Mouse (Mus musculus) liver, postnatal 0 days (tissue): Measurements from ENCODE around the gene Kitl. TPM values are rescaled to one million over a fixed set of nuclear protein-coding genes. Genes with fewer than 3 reads are reported as not detected.
A peak's percentile ranks its signal among the peaks of the same experiment; 100 is the strongest.

ENCODE experiments used
- ATAC-seq: fragments of 200-750 bp; cut with Nextera tagmentation; 2 replicates; pipeline ENCODE4 v1.8.0; 2017; ENCODE audit warnings: mild to moderate bottlenecking, moderate library complexity
- DNase-seq: peaks from one replicate; pipeline ENCODE4 v3.0.0-alpha.2; 2016
- H3K27ac ChIP-seq: fragments of 300-500 bp; sonication (generic); 2 replicates; pipeline ENCODE4 v1.5.1; 2014; ENCODE audit warnings: antibody characterized with exemption, moderate library complexity, mild to moderate bottlenecking, low read depth
- H3K27me3 ChIP-seq: fragments of 300-500 bp; sonication (generic); 2 replicates; pipeline ENCODE4 v1.6.1; 2014; ENCODE audit warnings: low read length, control low read depth, mixed read lengths; ENCODE audit not compliant: insufficient read depth
- H3K36me3 ChIP-seq: fragments of 300-500 bp; sonication (generic); replicated peaks from 2 replicates; pipeline ENCODE4 v1.6.1; 2014; ENCODE audit warnings: mild to moderate bottlenecking, control low read depth, low read length, moderate library complexity, mixed read lengths; ENCODE audit not compliant: insufficient read depth
- H3K4me1 ChIP-seq: fragments of 300-500 bp; sonication (generic); 2 replicates; pipeline ENCODE4 v1.6.1; 2014; ENCODE audit warnings: antibody characterized with exemption, mild to moderate bottlenecking, control low read depth; ENCODE audit not compliant: insufficient read depth
- H3K4me2 ChIP-seq: fragments of 300-500 bp; sonication (generic); 2 replicates; pipeline ENCODE4 v1.6.1; 2014; ENCODE audit warnings: low read depth, mild to moderate bottlenecking, low read length, moderate library complexity, mixed read lengths
- H3K4me3 ChIP-seq: fragments of 300-500 bp; sonication (generic); 2 replicates; pipeline ENCODE4 v1.5.1; 2014; ENCODE audit warnings: low read depth, low read length
- H3K9ac ChIP-seq: fragments of 300-500 bp; sonication (generic); replicated peaks from 2 replicates; pipeline ENCODE4 v1.6.1; 2014; ENCODE audit warnings: mild to moderate bottlenecking, moderate library complexity
- H3K9me3 ChIP-seq: fragments of 300-500 bp; sonication (generic); 2 replicates; pipeline ENCODE4 v1.6.1; 2016; ENCODE audit warnings: mild to moderate bottlenecking, control low read depth, low read length, mixed read lengths
- CTCF ChIP-seq: sonication (generic); IDR thresholded peaks from 2 replicates; pipeline ENCODE4 v1.5.1; 2016; ENCODE audit warnings: antibody characterized with exemption, low read depth
- EP300 ChIP-seq: IDR thresholded peaks from 2 replicates; pipeline ENCODE4 v1.6.1; 2016; ENCODE audit warnings: antibody characterized with exemption, low read depth, mild to moderate bottlenecking
- WGBS: fragments of 180-500 bp; shearing (Covaris S2); extraction: QIAGEN DNeasy Blood & Tissue Kit; methylation state at CpG from one replicate; pipeline ENCODE4 v1.1.7; 2014; ENCODE audit not compliant: insufficient replicate concordance; 5-methylcytosine and 5-hydroxymethylcytosine counted together
- polyA plus RNA-seq: library from polyadenylated mRNA; unstranded; fragments of >200 nt; fragmentation: Nextera tagmentation; extraction: Ambion mirVana; gene quantifications from 2 replicates; pipeline ENCODE4 v1.2.1, GENCODE M21; 2015

Gene Kitl
- polyA plus RNA-seq, 1 experiment from 2014 or later = 5.0 TPM

DNA sequence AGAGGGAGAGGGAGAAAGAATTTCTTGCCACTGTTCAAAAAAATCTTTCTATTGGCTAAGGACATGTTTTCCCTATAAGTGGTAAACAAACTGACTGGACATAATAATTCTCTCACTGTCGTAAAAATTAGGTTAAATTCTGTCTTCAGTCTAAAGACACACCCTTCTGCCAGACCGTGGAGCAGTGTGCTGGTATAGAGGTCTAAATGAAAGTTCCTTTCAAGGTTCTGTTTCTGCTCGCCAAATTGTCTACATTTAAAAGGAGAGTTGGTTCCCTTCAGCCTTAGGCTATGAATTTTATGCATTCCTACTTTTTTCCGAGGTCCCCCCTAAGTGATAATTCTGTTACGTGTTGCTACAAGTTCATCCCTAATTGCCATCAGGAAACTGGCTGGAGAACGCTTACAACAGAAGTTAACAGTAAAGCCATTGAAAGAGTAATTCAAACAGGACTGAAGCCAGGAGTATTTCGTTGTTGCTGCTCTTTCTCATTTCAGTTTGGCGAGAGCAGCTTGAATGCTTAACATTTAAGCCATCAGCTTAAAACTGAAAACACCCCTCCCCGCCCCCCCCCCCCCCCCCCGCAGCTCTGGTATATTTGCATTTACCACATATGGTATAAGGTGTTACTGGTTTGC is 35.8 kb downstream of the Kitl start:
- Histone ChIP-seq H3K9me3 (no peaks in the 10 kb centered on the region), H3K4me3 (no peak overlapping the region), H3K36me3 (no peaks in the 10 kb centered on the region), H3K27me3 (no peaks in the 10 kb centered on the region), H3K4me2 (no peak overlapping the region), H3K4me1 (no peaks in the 10 kb centered on the region), H3K27ac (no peak overlapping the region), H3K9ac (no peak overlapping the region)
- ATAC-seq = no peak
- WGBS = 55% methylated on average over 10 of the region's 10 CpGs
- TF ChIP-seq CTCF = no peak
- TF ChIP-seq EP300 = no peak
- DNase-seq = no peak

DNA sequence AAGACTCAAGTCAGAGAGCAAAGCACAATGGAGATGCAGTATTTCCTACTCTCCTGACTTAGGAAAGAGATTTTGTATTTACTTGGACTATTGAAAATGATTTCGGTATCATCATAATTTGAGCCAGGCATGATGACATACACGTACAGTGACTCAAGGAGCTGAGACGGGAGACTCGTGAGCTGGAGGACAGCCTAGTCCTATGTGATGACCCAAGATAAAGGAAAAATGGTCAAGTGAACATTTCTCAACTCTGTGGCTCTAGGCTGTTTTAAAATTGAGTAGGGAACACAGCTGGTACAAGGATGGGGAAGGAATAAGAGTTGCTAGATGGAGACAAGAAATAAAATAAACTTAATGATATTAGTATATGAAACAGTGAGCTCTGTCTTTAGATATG is 37.0 kb downstream of the Kitl start:
- ATAC-seq (no peak), DNase-seq (no peak)
- Histone ChIP-seq H3K27me3 (no peaks in the 10 kb centered on the region), H3K9me3 (no peaks in the 10 kb centered on the region), H3K36me3 (no peaks in the 10 kb centered on the region), H3K27ac (no peak overlapping the region), H3K9ac (no peak overlapping the region), H3K4me1 (no peaks in the 10 kb centered on the region), H3K4me3 (no peak overlapping the region), H3K4me2 (no peak overlapping the region)
- 81% methylated on average over 4 of the region's 4 CpGs for WGBS
- TF ChIP-seq CTCF = no peak
- no peak for TF ChIP-seq EP300

DNA sequence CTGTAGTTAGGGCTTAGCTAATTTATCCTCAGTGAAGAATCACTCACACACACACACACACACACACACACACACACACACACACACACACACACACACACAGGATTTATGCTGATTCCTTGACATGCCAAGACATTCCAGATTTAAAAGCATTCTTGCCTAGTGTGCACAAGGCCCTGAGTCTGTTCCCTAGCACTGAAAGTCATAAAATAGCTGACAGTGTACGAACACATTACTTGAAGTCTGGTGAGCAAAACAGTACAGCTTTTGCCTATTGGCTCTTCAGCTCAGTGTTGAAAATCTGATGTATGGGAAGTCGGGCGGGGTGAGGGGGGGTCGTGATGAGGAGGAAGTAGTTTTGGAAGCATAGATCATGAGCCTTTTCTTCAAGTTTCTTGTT is 37.5 kb downstream of the Kitl start:
- ATAC-seq = no peak
- Histone ChIP-seq H3K9ac (no peak overlapping the region), H3K4me1 (no peaks in the 10 kb centered on the region), H3K9me3 (no peaks in the 10 kb centered on the region), H3K27me3 (no peaks in the 10 kb centered on the region), H3K27ac (no peak overlapping the region), H3K4me2 (no peak overlapping the region), H3K4me3 (no peak overlapping the region), H3K36me3 (no peaks in the 10 kb centered on the region)
- TF ChIP-seq CTCF = no peak
- no peak for TF ChIP-seq EP300
- WGBS = 71% methylated on average over 4 of the region's 4 CpGs
- no peak for DNase-seq

DNA sequence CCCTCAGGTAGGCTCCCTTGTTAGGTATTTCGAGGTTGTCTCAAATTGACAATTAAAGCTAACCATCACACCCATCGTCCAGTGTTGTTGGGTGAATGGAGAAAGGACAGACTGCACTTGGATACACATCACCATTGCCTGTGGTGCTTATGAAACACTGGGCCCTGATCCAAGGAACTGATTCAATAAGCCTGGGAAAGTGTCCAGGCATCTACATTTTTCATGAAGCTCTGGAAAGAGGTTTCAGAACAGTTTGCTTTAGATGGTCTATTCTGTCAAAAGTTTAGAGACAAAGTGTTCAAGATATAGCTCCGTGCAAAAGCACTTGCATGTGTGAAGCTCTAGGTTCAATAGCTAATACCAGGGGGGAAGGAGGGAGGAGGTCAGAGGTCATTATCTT is 38.6 kb downstream of the Kitl start:
- Histone ChIP-seq H3K9me3 (no peaks in the 10 kb centered on the region), H3K4me2 (no peak overlapping the region), H3K9ac (no peak overlapping the region), H3K4me1 (no peaks in the 10 kb centered on the region), H3K4me3 (no peak overlapping the region), H3K36me3 (no peaks in the 10 kb centered on the region), H3K27ac (no peak overlapping the region), H3K27me3 (no peaks in the 10 kb centered on the region)
- TF ChIP-seq CTCF = no peak
- TF ChIP-seq EP300 = no peak
- WGBS = 60% methylated on average over 3 of the region's 3 CpGs
- peak; percentile 48; the same call in 1 of the 2 replicates for ATAC-seq
- DNase-seq = peak; percentile 57

DNA sequence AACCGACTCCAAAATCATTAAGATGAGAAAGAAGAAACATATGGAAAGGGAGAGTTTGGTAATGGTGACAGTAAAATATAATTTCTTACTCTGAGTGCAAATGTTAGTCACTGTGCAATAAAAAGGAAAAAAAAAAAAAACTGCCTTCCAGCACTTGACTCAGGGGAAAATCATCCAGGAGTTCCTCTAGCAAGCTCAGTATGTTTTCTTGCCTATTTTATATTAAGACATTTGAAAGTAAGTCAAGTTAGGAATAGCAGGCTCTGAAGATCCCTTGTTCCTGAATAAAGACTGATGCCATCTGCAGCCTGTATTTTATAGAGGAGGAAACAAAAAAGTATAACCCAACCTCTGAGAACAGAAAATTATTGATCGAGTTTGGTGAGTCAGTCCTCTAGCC is 39.7 kb downstream of the Kitl start:
- H3K27ac ChIP-seq = no peak overlapping the region
- DNase-seq (no peak), ATAC-seq (no peak)
- H3K27me3 ChIP-seq = no peaks in the 10 kb centered on the region
- H3K4me2 ChIP-seq = no peak overlapping the region
- WGBS = 79% methylated on average over 2 of the region's 2 CpGs
- H3K9me3 ChIP-seq = no peaks in the 10 kb centered on the region
- no peaks in the 10 kb centered on the region for H3K36me3 ChIP-seq
- TF ChIP-seq CTCF = no peak
- no peak for TF ChIP-seq EP300
- no peak overlapping the region for H3K9ac ChIP-seq
- no peak overlapping the region for H3K4me3 ChIP-seq
- H3K4me1 ChIP-seq = no peaks in the 10 kb centered on the region

DNA sequence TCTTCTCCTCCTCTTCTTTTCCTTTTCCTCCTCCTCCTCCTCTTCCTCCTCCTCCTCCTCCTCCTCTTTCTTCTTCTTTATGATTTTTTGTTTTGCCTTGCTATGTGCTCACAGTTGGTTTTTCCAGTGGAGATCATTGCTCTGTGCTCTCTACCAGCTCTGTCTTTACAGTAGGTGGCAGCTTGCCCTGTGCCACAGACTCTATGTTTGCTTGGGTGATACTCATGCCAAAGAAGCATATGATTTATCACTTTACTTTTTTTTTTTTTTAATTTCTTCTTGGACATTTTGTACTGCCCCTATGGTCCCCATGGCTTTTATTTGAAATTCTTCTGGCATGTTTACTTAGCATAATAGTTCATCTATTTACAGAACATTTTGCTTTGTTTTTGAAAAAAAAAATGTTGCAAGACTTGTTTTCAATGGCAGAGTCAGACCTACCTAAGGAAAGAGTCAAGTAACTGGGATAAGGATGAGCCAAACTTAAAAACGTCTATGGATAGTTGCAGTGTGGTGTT is 41.7 kb downstream of the Kitl start:
- no peaks in the 10 kb centered on the region for H3K4me1 ChIP-seq
- DNase-seq = no peak
- no peak for TF ChIP-seq CTCF
- peak; percentile 60 for TF ChIP-seq EP300

DNA sequence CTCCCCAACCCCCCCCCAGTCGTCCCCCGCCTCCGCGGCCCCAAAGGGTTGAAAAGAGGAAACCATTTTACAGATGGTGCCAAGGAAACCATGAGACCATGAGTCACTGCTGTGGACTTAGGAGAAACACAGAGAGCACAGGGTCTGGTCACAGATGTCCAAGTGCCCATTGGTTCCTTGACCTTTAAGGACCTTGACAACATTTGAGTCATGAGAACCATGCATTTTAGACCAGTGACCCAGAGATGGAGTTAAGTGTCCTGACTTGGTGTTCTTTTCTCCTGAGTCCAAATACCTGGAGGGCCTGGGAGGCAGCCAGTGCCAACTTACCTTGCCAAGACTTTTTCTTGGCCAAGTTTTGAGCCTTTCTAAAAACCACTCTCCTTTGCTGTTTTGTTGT is 43.9 kb downstream of the Kitl start:
- Histone ChIP-seq H3K4me2 (no peak overlapping the region), H3K4me1 (no peaks in the 10 kb centered on the region), H3K36me3 (no peaks in the 10 kb centered on the region), H3K4me3 (no peak overlapping the region), H3K27ac (no peak overlapping the region), H3K9me3 (no peaks in the 10 kb centered on the region), H3K27me3 (no peaks in the 10 kb centered on the region), H3K9ac (no peak overlapping the region)
- DNase-seq (no peak), ATAC-seq (no peak)
- TF ChIP-seq CTCF = no peak
- TF ChIP-seq EP300 = no peak
- 54% methylated on average over 4 of the region's 4 CpGs for WGBS

More for the DNA sequence above, 41.7 kb downstream of the Kitl start:
- Histone ChIP-seq H3K4me3 (no peak overlapping the region), H3K9me3 (no peaks in the 10 kb centered on the region), H3K36me3 (no peaks in the 10 kb centered on the region), H3K9ac (no peak overlapping the region), H3K27ac (no peak overlapping the region), H3K27me3 (no peaks in the 10 kb centered on the region), H3K4me2 (no peak overlapping the region)
- no peak for ATAC-seq
- WGBS = 54% methylated on average over 1 of the region's 1 CpGs
